Mouse (Mus musculus): ENCODE measurements around the gene B020031M17Rik.
"Not testable (repeated sequence)": the region's sequence is repeated elsewhere in the genome, so short reads cannot be mapped to it uniquely, and the experiment has no call there.

Gene B020031M17Rik

GRCm38 (mm10) chr13:119950706-119951105 is at the start of gene B020031M17Rik:
Gene B020031M17Rik (minus strand): TSS chr13:119950806.
- in situ Hi-C loops (cut with MboI, MseI) = loop anchor here (5.0 kb wide), 1 partner anchor 167 kb away; no protein-coding TSS in a partner anchor

GRCm38 (mm10) chr13:119999215-119999614 is 48.6 kb upstream of the B020031M17Rik start:
- in situ Hi-C loops (cut with MboI, MseI) = not testable (repeated sequence)

- in situ Hi-C loops (cut with MboI, MseI) = not testable (repeated sequence)
Measured at GRCm38 (mm10) chr13:119998442-119999086, 48.0 kb upstream of the B020031M17Rik start.

- in situ Hi-C loops (cut with MboI, MseI) = not testable (repeated sequence)
Measured at GRCm38 (mm10) chr13:119991917-119992496, 41.4 kb upstream of the B020031M17Rik start.

- in situ Hi-C loops (cut with MboI, MseI) = not testable (repeated sequence)
Measured at GRCm38 (mm10) chr13:119991264-119991663, 40.7 kb upstream of the B020031M17Rik start.

- in situ Hi-C loops (cut with MboI, MseI) = not testable (repeated sequence)
Measured at GRCm38 (mm10) chr13:119969163-119969562, 18.6 kb upstream of the B020031M17Rik start.

- in situ Hi-C loops (cut with MboI, MseI) = not testable (repeated sequence)
Measured at GRCm38 (mm10) chr13:119968193-119968592, 17.6 kb upstream of the B020031M17Rik start.

GRCm38 (mm10) chr13:119965968-119966367 is 15.4 kb upstream of the B020031M17Rik start:
- in situ Hi-C loops (cut with MboI, MseI) = not testable (repeated sequence)

- in situ Hi-C loops (cut with MboI, MseI) = not testable (repeated sequence)
Measured at GRCm38 (mm10) chr13:119965302-119965952, 14.8 kb upstream of the B020031M17Rik start.

- in situ Hi-C loops (cut with MboI, MseI) = not testable (repeated sequence)
Measured at GRCm38 (mm10) chr13:119962856-119963255, 12.2 kb upstream of the B020031M17Rik start.

GRCm38 (mm10) chr13:119955567-119955966 is 5.0 kb upstream of the B020031M17Rik start:
- in situ Hi-C loops (cut with MboI, MseI) = not testable (repeated sequence)

- in situ Hi-C loops (cut with MboI, MseI) = not testable (repeated sequence)
Measured at GRCm38 (mm10) chr13:119955089-119955488, 4.5 kb upstream of the B020031M17Rik start.

GRCm38 (mm10) chr13:119929172-119929571 is 21.4 kb downstream of the B020031M17Rik start, which contains the start of gene Gm21761:
Gene Gm21761 (minus strand): TSS chr13:119929272.
- in situ Hi-C loops (cut with MboI, MseI) = loop anchor here (5.0 kb wide), 1 partner anchor 213 kb away; the partner anchor contains the start of gene Gm20767

GRCm38 (mm10) chr13:119924597-119925340 is 25.8 kb downstream of the B020031M17Rik start:
- in situ Hi-C loops (cut with MboI, MseI) = loop anchor here (5.0 kb wide), 1 partner anchor 218 kb away; the partner anchor contains the start of gene Gm20767

- in situ Hi-C loops (cut with MboI, MseI) = not testable (repeated sequence)
Measured at GRCm38 (mm10) chr13:119916966-119917722, 33.5 kb downstream of the B020031M17Rik start.

GRCm38 (mm10) chr13:119916449-119916848 is 34.2 kb downstream of the B020031M17Rik start:
- in situ Hi-C loops (cut with MboI, MseI) = not testable (repeated sequence)

Data from T-helper 2 cell (primary cell).